Mouse (Mus musculus) forebrain, postnatal 0 days (tissue): ENCODE measurements around the gene Vhl. TPM values are rescaled to one million over a fixed set of nuclear protein-coding genes. Genes with fewer than 3 reads are reported as not detected.

Experiments used
- ATAC-seq: fragments of 200-750 bp; cut with Nextera tagmentation; 2 replicates; pipeline ENCODE4 v1.8.0; 2017; ENCODE audit warnings: mild to moderate bottlenecking, moderate library complexity
- DNase-seq: peaks from one replicate; pipeline ENCODE4 v3.0.0-alpha.2; 2015
- H3K27ac ChIP-seq: fragments of 300-500 bp; sonication (generic); 2 replicates; pipeline ENCODE4 v1.5.1; 2014; ENCODE audit warnings: low read depth, mild to moderate bottlenecking, antibody characterized with exemption, low read length, moderate library complexity, mixed read lengths
- H3K27me3 ChIP-seq: fragments of 300-500 bp; sonication (generic); 2 replicates; pipeline ENCODE4 v1.6.1; 2014; ENCODE audit warnings: mild to moderate bottlenecking, low read length, mixed read lengths; ENCODE audit not compliant: insufficient read depth
- H3K36me3 ChIP-seq: fragments of 300-500 bp; sonication (generic); 2 replicates; pipeline ENCODE4 v1.6.1; 2014; ENCODE audit warnings: mild to moderate bottlenecking, moderate library complexity; ENCODE audit not compliant: insufficient read depth
- H3K4me1 ChIP-seq: fragments of 300-500 bp; sonication (generic); 2 replicates; pipeline ENCODE4 v1.6.1; 2014; ENCODE audit warnings: antibody characterized with exemption; ENCODE audit not compliant: insufficient read depth
- H3K4me2 ChIP-seq: fragments of 300-500 bp; sonication (generic); 2 replicates; pipeline ENCODE4 v1.6.1; 2014; ENCODE audit warnings: low read depth, mild to moderate bottlenecking, moderate library complexity
- H3K4me3 ChIP-seq: fragments of 300-500 bp; sonication (generic); 2 replicates; pipeline ENCODE4 v1.5.1; 2014; ENCODE audit warnings: low read depth, low read length, mixed read lengths
- H3K9ac ChIP-seq: fragments of 300-500 bp; sonication (generic); 2 replicates; pipeline ENCODE4 v1.6.1; 2014; ENCODE audit warnings: mild to moderate bottlenecking
- H3K9me3 ChIP-seq: fragments of 300-500 bp; sonication (generic); 2 replicates; pipeline ENCODE4 v1.6.1; 2016; ENCODE audit warnings: low read length
- CTCF ChIP-seq: sonication (generic); IDR thresholded peaks from 2 replicates; pipeline ENCODE4 v1.5.1; 2016; ENCODE audit warnings: antibody characterized with exemption, control low read depth, low read depth
- WGBS: fragments of 180-500 bp; shearing (Covaris S2); extraction: QIAGEN DNeasy Blood & Tissue Kit; methylation state at CpG from one replicate; pipeline ENCODE4 v1.1.7; 2014; 5-methylcytosine and 5-hydroxymethylcytosine counted together
- polyA plus RNA-seq: library from polyadenylated mRNA; unstranded; fragments of >200 nt; fragmentation: Nextera tagmentation; extraction: Ambion mirVana; gene quantifications from 2 replicates; pipeline ENCODE4 v1.2.1, GENCODE M21; 2015
- total RNA-seq: library from RNA; depleted of rRNA; stranded (reverse); fragments of >200 nt; gene quantifications from 2 replicates; pipeline ENCODE4 v1.2.3, GENCODE M21; 2014

Gene Vhl
- total and polyA plus RNA-seq, 2 experiments from 2014 or later, result 71.6 to 94.1 TPM

GRCm38 (mm10) chr6:113643967-113644366, 20.2 kb downstream of the Vhl start:
- H3K36me3 ChIP-seq, result no peaks in the 10 kb centered on the region
- H3K4me1 ChIP-seq, result no peaks in the 10 kb centered on the region
- no peak overlapping the region for H3K4me3 ChIP-seq
- H3K27me3 ChIP-seq, result no peaks in the 10 kb centered on the region
- no peaks in the 10 kb centered on the region for H3K9me3 ChIP-seq
- no peak overlapping the region for H3K4me2 ChIP-seq
- no peak overlapping the region for H3K9ac ChIP-seq
- H3K27ac ChIP-seq, result no peak overlapping the region
- no peak for ATAC-seq
- WGBS, result 89% methylated on average over 2 of the region's 2 CpGs
- DNase-seq, result no peak
- no peak for TF ChIP-seq CTCF

GRCm38 (mm10) chr6:113644808-113645207, 21.0 kb downstream of the Vhl start:
- Histone ChIP-seq H3K4me3 (no peak overlapping the region), H3K9ac (no peak overlapping the region), H3K4me1 (no peaks in the 10 kb centered on the region), H3K27ac (no peak overlapping the region), H3K9me3 (no peaks in the 10 kb centered on the region), H3K27me3 (no peaks in the 10 kb centered on the region), H3K4me2 (no peak overlapping the region), H3K36me3 (no peaks in the 10 kb centered on the region)
- ATAC-seq (no peak), DNase-seq (no peak)
- 85% methylated on average over 8 of the region's 8 CpGs for WGBS
- no peak for TF ChIP-seq CTCF

GRCm38 (mm10) chr6:113649346-113650196, 25.8 kb downstream of the Vhl start:
- H3K36me3 ChIP-seq, result no peaks in the 10 kb centered on the region
- DNase-seq (no peak), ATAC-seq (no peak)
- no peaks in the 10 kb centered on the region for H3K4me1 ChIP-seq
- 78% methylated on average over 7 of the region's 7 CpGs for WGBS
- no peaks in the 10 kb centered on the region for H3K9me3 ChIP-seq
- no peak overlapping the region for H3K4me2 ChIP-seq
- no peak for TF ChIP-seq CTCF
- H3K4me3 ChIP-seq, result no peak overlapping the region
- H3K27ac ChIP-seq, result no peak overlapping the region
- H3K27me3 ChIP-seq, result no peaks in the 10 kb centered on the region
- H3K9ac ChIP-seq, result no peak overlapping the region

GRCm38 (mm10) chr6:113650197-113650640, 26.5 kb downstream of the Vhl start:
- no peak overlapping the region for H3K9ac ChIP-seq
- H3K27ac ChIP-seq, result no peak overlapping the region
- H3K27me3 ChIP-seq, result no peaks in the 10 kb centered on the region
- no peaks in the 10 kb centered on the region for H3K36me3 ChIP-seq
- H3K4me3 ChIP-seq, result no peak overlapping the region
- no peak for DNase-seq
- ATAC-seq, result no peak
- 61% methylated on average over 4 of the region's 4 CpGs for WGBS
- H3K4me2 ChIP-seq, result no peak overlapping the region
- TF ChIP-seq CTCF, result no peak
- no peaks in the 10 kb centered on the region for H3K4me1 ChIP-seq
- no peaks in the 10 kb centered on the region for H3K9me3 ChIP-seq

GRCm38 (mm10) chr6:113651626-113652025, 27.9 kb downstream of the Vhl start:
- TF ChIP-seq CTCF, result no peak

GRCm38 (mm10) chr6:113653551-113653950, 29.8 kb downstream of the Vhl start:
- H3K4me1 ChIP-seq, result no peaks in the 10 kb centered on the region
- H3K36me3 ChIP-seq, result no peaks in the 10 kb centered on the region
- no peak overlapping the region for H3K4me2 ChIP-seq
- H3K27ac ChIP-seq, result no peak overlapping the region
- WGBS, result 86% methylated on average over 7 of the region's 7 CpGs
- no peak overlapping the region for H3K4me3 ChIP-seq
- DNase-seq (no peak), ATAC-seq (no peak)
- H3K27me3 ChIP-seq, result no peaks in the 10 kb centered on the region
- H3K9ac ChIP-seq, result no peak overlapping the region
- no peak for TF ChIP-seq CTCF
- H3K9me3 ChIP-seq, result no peaks in the 10 kb centered on the region

More at GRCm38 (mm10) chr6:113651626-113652025, 27.9 kb downstream of the Vhl start:
- 78% methylated on average over 3 of the region's 3 CpGs for WGBS
- DNase-seq, result no peak
- no peaks in the 10 kb centered on the region for H3K9me3 ChIP-seq
- H3K27me3 ChIP-seq, result no peaks in the 10 kb centered on the region
- H3K4me1 ChIP-seq, result no peaks in the 10 kb centered on the region
- no peak overlapping the region for H3K27ac ChIP-seq
- no peak overlapping the region for H3K4me3 ChIP-seq
- no peak overlapping the region for H3K4me2 ChIP-seq
- no peaks in the 10 kb centered on the region for H3K36me3 ChIP-seq
- no peak for ATAC-seq
- no peak overlapping the region for H3K9ac ChIP-seq

GRCm38 (mm10) chr6:113654102-113654501, 30.3 kb downstream of the Vhl start:
- Histone ChIP-seq H3K4me1 (no peaks in the 10 kb centered on the region), H3K27ac (no peak overlapping the region), H3K9me3 (no peaks in the 10 kb centered on the region), H3K27me3 (no peaks in the 10 kb centered on the region), H3K4me3 (no peak overlapping the region), H3K36me3 (no peaks in the 10 kb centered on the region), H3K9ac (no peak overlapping the region), H3K4me2 (no peak overlapping the region)
- no peak for TF ChIP-seq CTCF
- ATAC-seq (no peak), DNase-seq (no peak)
- WGBS, result 81% methylated on average over 8 of the region's 8 CpGs
